Mouse (Mus musculus): Measurements from ENCODE around the gene Cenpp. TPM values are rescaled to one million over a fixed set of nuclear protein-coding genes. Genes with fewer than 3 reads are reported as not detected.

Cenpp gene
- polyA plus RNA-seq, 1 experiment from 2014 or later: 33.2 TPM

DNA sequence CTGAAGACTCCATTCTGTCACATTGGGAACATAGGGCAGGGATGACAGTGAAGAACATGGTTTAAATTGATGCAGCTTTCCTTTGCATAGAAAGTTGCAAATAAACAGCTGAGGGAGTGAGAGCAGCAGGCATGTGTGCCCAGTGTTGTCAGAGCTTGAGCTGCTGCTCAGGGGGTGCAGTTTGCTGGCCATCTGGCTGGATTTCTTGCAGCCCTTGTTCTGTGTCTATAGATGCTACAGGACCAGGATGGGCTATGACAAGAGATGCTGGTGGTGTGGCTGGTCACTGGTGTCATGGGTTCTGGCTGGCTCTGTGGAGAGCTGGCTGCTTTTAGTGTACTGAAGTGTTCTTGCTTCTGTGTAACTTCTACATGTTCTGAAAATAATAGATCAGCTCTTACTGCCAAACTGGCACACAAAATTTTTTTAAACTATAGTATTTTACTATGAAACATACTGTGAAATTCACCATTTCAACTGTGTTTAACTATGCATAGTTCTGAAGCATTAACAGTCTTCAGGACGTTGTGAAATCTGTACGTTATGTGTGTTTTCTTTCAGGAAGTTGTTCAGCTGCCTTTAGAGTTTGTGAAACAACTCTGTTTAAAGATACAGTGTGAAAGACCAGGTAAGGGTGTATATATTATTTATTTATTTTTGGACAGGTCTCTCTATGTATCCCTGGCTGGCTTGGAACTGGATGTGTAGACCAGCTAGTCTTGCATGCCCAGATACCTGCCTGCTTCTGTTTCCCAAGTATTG is 219.1 kb downstream of the Cenpp start:
- H3K4me2 ChIP-seq (ENCODE audit: low read depth, low read length): no peak overlapping the region
- peaks cover 6% of the 10 kb centered on the region for H3K4me1 ChIP-seq (replicated peaks; ENCODE audit: control insufficient read depth, insufficient read depth, low read length)
- no peak overlapping the region for H3K9ac ChIP-seq (ENCODE audit: low read length)
- H3K36me3 ChIP-seq (ENCODE audit: control insufficient read depth, insufficient read depth, low read length): peaks cover 8% of the 10 kb centered on the region
- H3K4me3 ChIP-seq (ENCODE audit: low read length): no peak overlapping the region
- WGBS: 79% methylated on average over 2 of the region's 2 CpGs
- H3K9me3 ChIP-seq (ENCODE audit: control insufficient read depth, low read length): no peaks in the 10 kb centered on the region
- ATAC-seq (ENCODE audit: low read depth): no peak
- no peak overlapping the region for H3K27ac ChIP-seq (ENCODE audit: low read length)
- H3K27me3 ChIP-seq (ENCODE audit: control insufficient read depth, insufficient read depth, low read depth, low read length): no peaks in the 10 kb centered on the region

DNA sequence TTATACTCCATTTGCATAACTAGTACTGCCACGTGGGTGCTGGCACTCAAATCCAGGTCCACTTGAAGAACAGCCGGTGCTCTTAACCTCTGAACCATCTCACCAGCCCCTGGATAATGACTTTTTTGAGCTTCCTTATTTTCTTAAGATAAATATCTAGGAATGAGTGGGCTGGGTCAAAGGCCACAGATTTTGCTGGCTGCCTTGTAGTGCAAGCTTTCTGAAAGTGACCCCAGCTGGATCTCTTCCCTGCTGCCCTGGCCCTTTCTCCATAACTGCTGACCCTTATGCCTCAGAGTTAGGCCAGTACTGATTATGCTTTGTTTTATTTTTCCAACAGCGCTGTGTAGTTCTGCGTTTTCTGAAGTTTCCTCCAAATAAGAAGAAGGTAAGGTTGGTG is 222.1 kb downstream of the Cenpp start:
- Histone ChIP-seq H3K4me2 (ENCODE audit: low read depth, low read length) (no peak overlapping the region), H3K9me3 (ENCODE audit: control insufficient read depth, low read length) (no peaks in the 10 kb centered on the region), H3K36me3 (ENCODE audit: control insufficient read depth, insufficient read depth, low read length) (peaks cover 7% of the 10 kb centered on the region), H3K27ac (ENCODE audit: low read length) (no peak overlapping the region), H3K4me1 (replicated peaks; ENCODE audit: control insufficient read depth, insufficient read depth, low read length) (peaks cover 6% of the 10 kb centered on the region), H3K27me3 (ENCODE audit: control insufficient read depth, insufficient read depth, low read depth, low read length) (no peaks in the 10 kb centered on the region), H3K4me3 (ENCODE audit: low read length) (no peak overlapping the region), H3K9ac (ENCODE audit: low read length) (no peak overlapping the region)
- no peak for ATAC-seq (ENCODE audit: low read depth)
- 32% methylated on average over 4 of the region's 4 CpGs for whole genome bisulfite sequencing

DNA sequence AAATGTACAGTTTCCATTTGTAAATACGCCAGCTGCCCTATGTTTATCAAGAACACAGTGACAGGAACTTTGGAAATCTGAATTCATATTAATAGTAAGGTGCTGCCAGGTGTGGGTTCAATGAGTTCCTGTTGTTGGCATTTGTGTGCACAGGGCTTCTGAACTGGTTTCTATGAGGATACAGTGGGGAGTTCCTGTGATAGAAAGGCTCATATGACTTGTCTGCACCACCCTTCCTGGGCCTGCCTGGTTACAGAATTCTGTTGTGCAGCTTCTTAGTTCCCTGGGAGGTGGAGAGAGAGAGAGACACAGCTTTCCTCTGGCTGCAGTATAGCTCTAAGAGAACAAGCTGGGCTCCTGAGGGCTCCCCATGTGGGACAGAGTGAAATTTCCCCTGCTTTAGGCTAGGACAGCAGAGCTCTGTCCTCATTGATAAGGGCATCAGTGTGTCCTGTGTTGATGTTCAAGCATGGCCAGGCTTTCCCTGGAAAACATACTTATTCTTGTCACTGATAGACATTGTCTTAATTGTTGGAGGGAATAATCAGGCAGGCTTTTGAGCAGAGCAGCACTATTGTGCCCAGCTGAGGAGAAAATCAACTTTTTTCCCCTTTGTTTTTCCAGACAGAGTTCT is 224.4 kb downstream of the Cenpp start:
- no peaks in the 10 kb centered on the region for H3K9me3 ChIP-seq (ENCODE audit: control insufficient read depth, low read length)
- H3K4me1 ChIP-seq (replicated peaks; ENCODE audit: control insufficient read depth, insufficient read depth, low read length): peaks cover 8% of the 10 kb centered on the region
- no peak for ATAC-seq (ENCODE audit: low read depth)
- H3K4me3 ChIP-seq (ENCODE audit: low read length): no peak overlapping the region
- WGBS: 85% methylated on average over 1 of the region's 1 CpGs
- no peak overlapping the region for H3K4me2 ChIP-seq (ENCODE audit: low read depth, low read length)
- H3K9ac ChIP-seq (ENCODE audit: low read length): no peak overlapping the region
- H3K27ac ChIP-seq (ENCODE audit: low read length): no peak overlapping the region; the same call in 1 of the 2 replicates
- no peaks in the 10 kb centered on the region for H3K27me3 ChIP-seq (ENCODE audit: control insufficient read depth, insufficient read depth, low read depth, low read length)
- H3K36me3 ChIP-seq (ENCODE audit: control insufficient read depth, insufficient read depth, low read length): peaks cover under 1% of the 10 kb centered on the region; the same call in 1 of the 2 replicates

DNA sequence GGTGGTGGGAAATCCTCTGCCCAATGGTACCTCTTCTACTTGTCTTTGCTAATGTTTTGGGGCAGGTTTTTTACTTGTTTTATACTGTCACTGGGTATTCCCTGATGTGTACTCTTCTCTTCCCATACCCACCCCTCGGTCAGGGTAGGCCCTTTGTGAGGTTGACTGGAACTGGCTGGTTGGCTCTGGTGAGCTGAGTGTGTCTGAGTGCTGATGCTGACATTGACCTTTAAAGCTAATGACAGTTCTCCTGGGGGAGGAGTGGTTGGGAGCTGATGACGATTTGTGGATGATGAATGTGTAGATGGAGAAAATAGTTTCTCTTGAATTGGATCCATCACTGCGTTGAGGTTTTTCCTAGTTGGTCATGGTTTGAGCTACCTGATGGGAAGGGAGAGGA is 225.8 kb downstream of the Cenpp start:
- Histone ChIP-seq H3K4me2 (ENCODE audit: low read depth, low read length) (no peak overlapping the region), H3K4me1 (replicated peaks; ENCODE audit: control insufficient read depth, insufficient read depth, low read length) (peaks cover 18% of the 10 kb centered on the region), H3K36me3 (ENCODE audit: control insufficient read depth, insufficient read depth, low read length) (no peaks in the 10 kb centered on the region), H3K27me3 (ENCODE audit: control insufficient read depth, insufficient read depth, low read depth, low read length) (no peaks in the 10 kb centered on the region), H3K9me3 (ENCODE audit: control insufficient read depth, low read length) (no peaks in the 10 kb centered on the region), H3K4me3 (ENCODE audit: low read length) (no peak overlapping the region), H3K9ac (ENCODE audit: low read length) (no peak overlapping the region), H3K27ac (ENCODE audit: low read length) (no peak overlapping the region)
- ATAC-seq (ENCODE audit: low read depth): no peak
- WGBS: 86% methylated on average over 3 of the region's 3 CpGs

DNA sequence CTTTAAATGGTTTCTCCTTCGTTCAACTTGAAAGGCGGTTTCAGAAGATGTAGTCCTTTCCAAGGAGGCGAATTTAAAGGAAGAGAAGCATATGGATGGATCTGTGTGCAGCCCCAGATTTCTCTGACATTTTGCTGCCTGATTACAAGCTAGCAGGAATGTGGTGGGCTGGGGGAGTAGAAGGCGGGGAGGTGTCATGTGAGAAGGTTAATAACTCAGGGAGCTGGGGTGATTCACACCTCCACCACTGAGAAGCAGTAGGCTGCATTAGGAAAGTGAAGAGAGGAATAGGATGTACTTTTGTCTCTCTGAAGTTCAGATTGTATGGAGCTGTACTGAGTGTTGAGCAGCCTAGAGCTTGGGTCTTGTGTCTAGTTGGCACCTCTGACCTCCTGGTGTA is 230.6 kb downstream of the Cenpp start:
- peaks cover 14% of the 10 kb centered on the region for H3K4me1 ChIP-seq (replicated peaks; ENCODE audit: control insufficient read depth, insufficient read depth, low read length)
- H3K27me3 ChIP-seq (ENCODE audit: control insufficient read depth, insufficient read depth, low read depth, low read length): no peaks in the 10 kb centered on the region
- H3K4me3 ChIP-seq (ENCODE audit: low read length): peak overlapping the region; percentile 92
- no peak overlapping the region for H3K27ac ChIP-seq (ENCODE audit: low read length)
- H3K4me2 ChIP-seq (ENCODE audit: low read depth, low read length): peak overlapping the region; percentile 92
- H3K9ac ChIP-seq (ENCODE audit: low read length): peak overlapping the region; percentile 87
- no peaks in the 10 kb centered on the region for H3K9me3 ChIP-seq (ENCODE audit: control insufficient read depth, low read length)
- no peak for ATAC-seq (ENCODE audit: low read depth)
- H3K36me3 ChIP-seq (ENCODE audit: control insufficient read depth, insufficient read depth, low read length): no peaks in the 10 kb centered on the region
- 12% methylated on average over 4 of the region's 4 CpGs for WGBS

DNA sequence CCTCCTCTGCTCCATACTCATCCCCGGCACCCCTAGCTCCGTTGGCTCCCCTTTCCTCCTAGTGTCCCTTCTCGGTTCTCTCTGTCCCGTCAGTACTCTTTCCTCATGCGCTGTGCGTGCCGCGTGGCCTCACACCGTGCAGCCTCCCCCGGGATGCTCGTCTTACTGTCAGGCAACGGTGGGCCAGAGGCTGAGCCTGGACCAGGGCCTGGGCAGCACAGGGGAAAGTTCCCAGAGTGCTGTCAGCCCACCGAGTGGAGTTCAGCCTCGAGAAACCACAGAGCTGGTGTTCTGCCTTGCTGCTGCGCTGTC is 231.0 kb downstream of the Cenpp start:
- no peak; the same call in 1 of the 2 replicates for ATAC-seq (ENCODE audit: low read depth)
- peak overlapping the region; percentile 87 for H3K9ac ChIP-seq (ENCODE audit: low read length)
- peak overlapping the region; percentile 47; the same call in 1 of the 2 replicates for H3K27ac ChIP-seq (ENCODE audit: low read length)
- no peaks in the 10 kb centered on the region for H3K9me3 ChIP-seq (ENCODE audit: control insufficient read depth, low read length)
- under 1% methylated on average over 15 of the region's 15 CpGs for WGBS
- H3K4me2 ChIP-seq (ENCODE audit: low read depth, low read length): peak overlapping the region; percentile 92
- H3K36me3 ChIP-seq (ENCODE audit: control insufficient read depth, insufficient read depth, low read length): no peaks in the 10 kb centered on the region
- H3K27me3 ChIP-seq (ENCODE audit: control insufficient read depth, insufficient read depth, low read depth, low read length): no peaks in the 10 kb centered on the region
- H3K4me1 ChIP-seq (replicated peaks; ENCODE audit: control insufficient read depth, insufficient read depth, low read length): peaks cover 14% of the 10 kb centered on the region
- H3K4me3 ChIP-seq (ENCODE audit: low read length): peak overlapping the region; percentile 92

DNA sequence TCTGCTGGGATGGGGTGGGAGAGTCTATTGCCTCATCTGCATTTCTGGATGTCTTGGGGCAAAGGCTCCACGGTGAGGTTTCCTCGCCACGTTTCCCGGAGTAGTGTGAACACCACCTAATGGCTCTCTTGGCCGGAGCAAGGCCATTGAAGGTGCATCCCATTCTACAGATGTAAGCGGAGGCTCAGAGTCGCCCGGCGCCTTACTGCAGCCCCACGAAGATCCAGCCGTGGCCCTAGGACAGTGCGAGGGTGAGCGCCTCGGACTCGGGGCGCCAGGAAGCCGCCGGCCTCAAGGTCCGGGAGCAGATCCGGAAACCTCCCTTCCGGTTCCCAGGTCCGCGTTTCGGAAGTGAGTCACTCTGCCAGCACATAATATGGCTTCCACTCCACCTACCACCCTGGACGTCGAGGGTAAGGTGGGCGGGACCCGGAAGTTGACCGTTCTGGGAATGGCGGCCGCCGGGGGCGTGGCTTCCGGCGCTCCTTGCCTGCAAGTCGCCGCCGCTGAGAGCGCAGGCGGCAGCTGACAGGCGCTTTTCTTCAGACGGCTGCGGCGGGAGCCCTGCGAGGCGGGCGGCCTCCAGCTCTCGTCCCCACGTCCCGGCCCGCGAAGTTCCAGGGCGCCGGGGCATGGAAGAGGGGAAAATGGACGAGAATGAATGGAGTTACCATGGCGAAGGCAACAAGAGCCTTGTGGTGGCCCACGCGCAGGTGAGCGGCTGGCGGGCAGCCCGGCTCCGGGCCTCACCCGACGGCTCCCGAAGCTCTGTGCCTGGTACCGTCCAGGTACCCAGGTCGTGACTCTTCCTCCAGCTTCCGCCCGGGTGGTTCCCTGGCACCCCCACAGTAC is 231.6 kb downstream of the Cenpp start, which contains the start of gene Ippk:
Gene Ippk, plus strand, starts transcription at position 496 of the 852 bp plus-strand sequence.
- H3K9me3 ChIP-seq (ENCODE audit: control insufficient read depth, low read length): no peaks in the 10 kb centered on the region
- H3K4me2 ChIP-seq (ENCODE audit: low read depth, low read length): peak within 1 kb of the TSS; percentile 92
- H3K27ac ChIP-seq (ENCODE audit: low read length): peak within 1 kb of the TSS; percentile 83
- H3K9ac ChIP-seq (ENCODE audit: low read length): peak within 1 kb of the TSS; percentile 91
- H3K4me1 ChIP-seq (replicated peaks; ENCODE audit: control insufficient read depth, insufficient read depth, low read length): peaks cover 14% of the 10 kb centered on the region
- H3K27me3 ChIP-seq (ENCODE audit: control insufficient read depth, insufficient read depth, low read depth, low read length): no peaks in the 10 kb centered on the region
- H3K4me3 ChIP-seq (ENCODE audit: low read length): peak within 1 kb of the TSS; percentile 92
- WGBS: under 1% methylated on average over 51 of the region's 69 CpGs
- ATAC-seq (ENCODE audit: low read depth): peak; percentile 99
- H3K36me3 ChIP-seq (ENCODE audit: control insufficient read depth, insufficient read depth, low read length): no peaks in the 10 kb centered on the region
